ENCODE assay signal across 9 mouse cellular contexts in genomic region chr16:13232912-13233802, GRCm38 (mm10). TPM values are rescaled to one million over a fixed set of nuclear protein-coding genes. Genes with fewer than 3 reads are reported as not detected.
DNase-seq lines count a peak whose midpoint lies in the region; ATAC-seq and TF ChIP-seq lines count a peak whose summit lies in the region.
"Had no signal": no experiment of that assay in that cellular context is flagged by ENCODE, and none has a peak within 500 bp of the region (broad histone marks: within the 10 kb centered on the region; RNA-seq: fewer than 3 reads in every experiment).

No protein-coding gene starts in this region.

- TF ChIP-seq CTCF in cortical plate, adult 2 months (IDR thresholded peaks at IDR 0.05; ENCODE audit: extremely low read depth, insufficient read depth, low read length) = no peak

- H3K36me3 ChIP-seq in limb, embryonic 15.5 days = no peaks in the 10 kb centered on the region
- no peaks in the 10 kb centered on the region for H3K36me3 ChIP-seq in stomach, embryonic 14.5 days (ENCODE audit: control insufficient read depth, insufficient read depth, low read length)
- H3K36me3 ChIP-seq: liver, embryonic 13.5 days had no signal

- no peaks in the 10 kb centered on the region for H3K27me3 ChIP-seq in limb, embryonic 15.5 days
- H3K27me3 ChIP-seq in stomach, embryonic 14.5 days (ENCODE audit: control insufficient read depth, insufficient read depth, low read length) = no peaks in the 10 kb centered on the region
- H3K27me3 ChIP-seq: liver, embryonic 13.5 days had no signal

- peak overlapping the region; percentile 68; the same call in 1 of the 2 replicates for H3K27ac ChIP-seq in cortical plate, adult 2 months (ENCODE audit: insufficient read depth, low read length)
- peak overlapping the region; percentile 47; the same call in 1 of the 2 replicates for H3K27ac ChIP-seq in limb, embryonic 15.5 days
- peak overlapping the region; percentile 10; the same call in 1 of the 2 replicates for H3K27ac ChIP-seq in stomach, embryonic 14.5 days (ENCODE audit: low read length)
- H3K27ac ChIP-seq: liver, embryonic 13.5 days had no signal

- H3K4me1 ChIP-seq in cortical plate, adult 2 months (ENCODE audit: control insufficient read depth, insufficient read depth, low read length) = no peaks in the 10 kb centered on the region
- H3K4me1 ChIP-seq in limb, embryonic 15.5 days = peaks cover 10% of the 10 kb centered on the region; the same call in 1 of the 2 replicates
- peaks cover 9% of the 10 kb centered on the region; the same call in 1 of the 2 replicates for H3K4me1 ChIP-seq in stomach, embryonic 14.5 days (ENCODE audit: control insufficient read depth, insufficient read depth, low read length)
- H3K4me1 ChIP-seq: liver, embryonic 13.5 days had no signal

- peak; percentile 91 for DNase-seq in Muller cell, postnatal 12 days (ENCODE audit: inconsistent ontology term)
- DNase-seq in heart, postnatal 10 days = peak; percentile 58 to 72
- no peak for DNase-seq in T-cell, adult 2 months (ENCODE audit: low spot score)
- no peak for DNase-seq in spleen, postnatal 4 days (ENCODE audit: low spot score in 2 of 2)
- no peak for DNase-seq in right cerebral cortex, adult 18-20 months
- DNase-seq: liver, embryonic 13.5 days had no signal

- 38% methylated on average over 14 of the region's 14 CpGs for whole genome bisulfite sequencing in limb, embryonic 15.5 days
- WGBS in stomach, embryonic 14.5 days = 40% methylated on average over 14 of the region's 14 CpGs

- H3K4me2 ChIP-seq in limb, embryonic 15.5 days = no peak overlapping the region
- H3K4me2 ChIP-seq in stomach, embryonic 14.5 days (replicated peaks; ENCODE audit: low read depth, low read length) = no peak overlapping the region
- H3K4me2 ChIP-seq: liver, embryonic 13.5 days had no signal

- ATAC-seq in limb, embryonic 15.5 days (ENCODE audit: insufficient number of reproducible peaks, low FRiP score, low TSS enrichment, low read depth) = peak; percentile 67
- no peak for ATAC-seq in stomach, embryonic 14.5 days (ENCODE audit: insufficient number of reproducible peaks, insufficient read depth, low FRiP score, low read depth)

- no peak overlapping the region for H3K9ac ChIP-seq in limb, embryonic 15.5 days
- H3K9ac ChIP-seq in stomach, embryonic 14.5 days (replicated peaks; ENCODE audit: low read depth, low read length) = no peak overlapping the region
- H3K9ac ChIP-seq: liver, embryonic 13.5 days had no signal

- intact Hi-C loops in heart, postnatal 10 days (cut with DNase I) = no loop called here

- no peak for TF ChIP-seq POLR2A in cortical plate, adult 2 months (IDR thresholded peaks at IDR 0.05; ENCODE audit: extremely low read depth, insufficient read depth, low read length)

- no peak overlapping the region for H3K4me3 ChIP-seq in cortical plate, adult 2 months (ENCODE audit: insufficient read depth, low read length)
- no peak overlapping the region for H3K4me3 ChIP-seq in limb, embryonic 15.5 days
- no peak overlapping the region for H3K4me3 ChIP-seq in stomach, embryonic 14.5 days (ENCODE audit: low read depth, low read length)
- H3K4me3 ChIP-seq: liver, embryonic 13.5 days had no signal

- H3K9me3 ChIP-seq in limb, embryonic 15.5 days = no peaks in the 10 kb centered on the region
- H3K9me3 ChIP-seq in stomach, embryonic 14.5 days (ENCODE audit: control insufficient read depth, low read depth, low read length) = no peaks in the 10 kb centered on the region
- H3K9me3 ChIP-seq: liver, embryonic 13.5 days had no signal

RNA-seq across cellular contexts. Expression of gene Mrtfb, which starts 23.1 kb away (rescaled TPM):
- 67.5 and 67.6 TPM in 2 replicates for polyA plus RNA-seq in cortical plate, adult 2 months (2012; rRNA removed)
- 10 to 100 TPM; 36.9 to 40.6 TPM for total RNA-seq in heart, postnatal 10 days (2021)
- polyA plus RNA-seq in limb, embryonic 15.5 days (2015; fragmentation: Nextera tagmentation; extraction: Ambion mirVana) = 20.2 and 21.9 TPM in 2 replicates
- polyA plus RNA-seq in stomach, embryonic 14.5 days (2014; fragmentation: Nextera tagmentation; extraction: Ambion mirVana) = 33.3 and 33.4 TPM in 2 replicates

Comparison
In these comparisons a context has a peak if more than half of its experiments do, and no peak if none do; other contexts are left out.
1. DNase-seq: peak in Muller cell, postnatal 12 days (single experiment) and heart, postnatal 10 days (2 of 2); none in T-cell, adult 2 months (single experiment), spleen, postnatal 4 days (0 of 2) and right cerebral cortex, adult 18-20 months (single experiment).
2. H3K27ac ChIP-seq: peak in every context shown above with its lines; median percentile 68 in cortical plate, adult 2 months; 47 in limb, embryonic 15.5 days; 10 in stomach, embryonic 14.5 days.